Mouse (Mus musculus) forebrain, embryonic 11.5 days (tissue): Measurements from ENCODE around the gene 2810004N23Rik. TPM values are rescaled to one million over a fixed set of nuclear protein-coding genes. Genes with fewer than 3 reads are reported as not detected.

ENCODE experiments used
- ATAC-seq: fragments of 200-750 bp; cut with Nextera tagmentation; replicated peaks from 2 replicates; pipeline ENCODE4 v1.8.0; 2017; ENCODE audit warnings: moderate TSS enrichment; ENCODE audit not compliant: low FRiP score
- DNase-seq: peaks from one replicate; pipeline ENCODE4 v3.0.0-alpha.2; 2017; ENCODE audit warnings: low spot score
- H3K27ac ChIP-seq: fragments of 300-500 bp; sonication (generic); 2 replicates; pipeline ENCODE4 v1.5.1; 2014; ENCODE audit warnings: low read depth, low read length
- H3K27me3 ChIP-seq: fragments of 300-500 bp; sonication (generic); 2 replicates; pipeline ENCODE4 v1.6.1; 2014; ENCODE audit warnings: mild to moderate bottlenecking, low read length, mixed read lengths; ENCODE audit not compliant: control insufficient read depth, insufficient read depth
- H3K36me3 ChIP-seq: fragments of 300-500 bp; sonication (generic); 2 replicates; pipeline ENCODE4 v1.6.1; 2014; ENCODE audit warnings: mild to moderate bottlenecking, low read length, moderate library complexity, mixed read lengths; ENCODE audit not compliant: control insufficient read depth, insufficient read depth
- H3K4me1 ChIP-seq: fragments of 300-500 bp; sonication (generic); replicated peaks from 2 replicates; pipeline ENCODE4 v1.6.1; 2014; ENCODE audit warnings: low read length, mixed read lengths; ENCODE audit not compliant: control insufficient read depth, insufficient read depth
- H3K4me2 ChIP-seq: fragments of 300-500 bp; sonication (generic); 2 replicates; pipeline ENCODE4 v1.6.1; 2014; ENCODE audit warnings: low read depth, mild to moderate bottlenecking, low read length, moderate library complexity, mixed read lengths; ENCODE audit not compliant: severe bottlenecking
- H3K4me3 ChIP-seq: fragments of 300-500 bp; sonication (generic); 2 replicates; pipeline ENCODE4 v1.5.1; 2014; ENCODE audit warnings: low read depth, low read length
- H3K9ac ChIP-seq: fragments of 300-500 bp; sonication (generic); 2 replicates; pipeline ENCODE4 v1.6.1; 2014; ENCODE audit warnings: low read length
- H3K9me3 ChIP-seq: fragments of 300-500 bp; sonication (generic); 2 replicates; pipeline ENCODE4 v1.6.1; 2016; ENCODE audit warnings: low read length, mixed read lengths; ENCODE audit not compliant: control insufficient read depth
- WGBS: fragments of 180-500 bp; shearing (Covaris S2); extraction: QIAGEN DNeasy Blood & Tissue Kit; methylation state at CpG from one replicate; pipeline ENCODE4 v1.1.7; 2014; 5-methylcytosine and 5-hydroxymethylcytosine counted together
- polyA plus RNA-seq: library from polyadenylated mRNA; unstranded; fragments of >200 nt; fragmentation: Nextera tagmentation; extraction: Ambion mirVana; gene quantifications from 2 replicates; pipeline ENCODE4 v1.2.1, GENCODE M21; 2014

2810004N23Rik gene
- polyA plus RNA-seq, 1 experiment from 2014 or later: 59.1 TPM

DNA sequence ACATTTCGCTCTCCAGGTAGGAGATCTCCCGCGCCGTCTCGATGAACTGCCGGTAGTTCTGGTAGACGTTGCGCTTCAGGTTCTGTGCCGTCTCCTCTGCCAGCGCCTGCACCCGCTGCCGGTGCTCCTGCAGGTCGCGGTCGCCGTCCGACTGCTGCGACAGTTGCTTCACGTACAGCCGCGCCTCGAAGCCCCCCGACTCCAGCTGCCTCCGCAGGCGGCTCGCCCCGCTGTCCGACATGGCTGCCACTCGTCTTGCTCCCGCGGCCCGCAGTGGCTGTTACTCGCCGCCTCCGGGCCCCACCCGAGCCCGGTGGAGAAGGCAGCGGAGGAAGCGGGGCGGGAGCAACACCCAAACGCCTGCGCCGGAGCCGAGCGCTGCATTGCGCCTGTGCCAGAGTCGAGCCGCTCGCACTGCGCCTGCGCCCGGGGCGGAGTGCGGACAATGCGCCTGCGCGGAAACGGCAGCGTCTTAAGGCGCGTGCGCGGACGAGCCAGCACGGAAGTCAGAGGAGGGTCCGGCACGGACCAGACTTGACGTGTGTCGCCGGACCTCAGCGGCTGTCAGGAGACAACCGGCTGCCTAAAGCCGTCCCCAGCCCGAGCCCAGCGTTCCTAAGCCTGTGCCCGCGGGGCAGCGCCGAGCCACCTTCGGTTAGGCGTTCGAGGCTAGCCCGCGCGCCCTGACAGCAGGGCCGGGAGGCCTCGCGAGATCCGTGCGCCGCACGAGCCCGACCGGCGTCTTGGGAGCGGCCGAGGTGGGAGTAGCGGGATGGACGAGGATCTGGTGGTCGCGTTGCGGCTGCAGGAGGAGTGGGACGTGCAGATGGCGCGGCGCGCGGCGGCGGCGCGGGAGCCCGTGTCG is 34.7 kb upstream of the 2810004N23Rik start, which contains the start of the genes Exoc8 and Sprtn:
Gene Exoc8, minus strand, starts transcription at position 320 of the 865 bp plus-strand sequence.
Gene Sprtn, plus strand, starts transcription at position 501 of the 865 bp plus-strand sequence.
- peaks cover 8% of the 10 kb centered on the region for H3K4me1 ChIP-seq
- peak within 1 kb of the TSS; percentile 68 for H3K27ac ChIP-seq
- H3K4me3 ChIP-seq: peak within 1 kb of the TSS; percentile 92
- H3K9ac ChIP-seq: peak within 1 kb of the TSS; percentile 68
- H3K9me3 ChIP-seq: no peaks in the 10 kb centered on the region
- H3K27me3 ChIP-seq: no peaks in the 10 kb centered on the region
- ATAC-seq (peak; percentile 88), DNase-seq (peak; percentile 99)
- H3K4me2 ChIP-seq: peak within 1 kb of the TSS; percentile 95
- peaks cover 18% of the 10 kb centered on the region; the same call in 1 of the 2 replicates for H3K36me3 ChIP-seq
- whole genome bisulfite sequencing: under 1% methylated on average over 108 of the region's 114 CpGs

DNA sequence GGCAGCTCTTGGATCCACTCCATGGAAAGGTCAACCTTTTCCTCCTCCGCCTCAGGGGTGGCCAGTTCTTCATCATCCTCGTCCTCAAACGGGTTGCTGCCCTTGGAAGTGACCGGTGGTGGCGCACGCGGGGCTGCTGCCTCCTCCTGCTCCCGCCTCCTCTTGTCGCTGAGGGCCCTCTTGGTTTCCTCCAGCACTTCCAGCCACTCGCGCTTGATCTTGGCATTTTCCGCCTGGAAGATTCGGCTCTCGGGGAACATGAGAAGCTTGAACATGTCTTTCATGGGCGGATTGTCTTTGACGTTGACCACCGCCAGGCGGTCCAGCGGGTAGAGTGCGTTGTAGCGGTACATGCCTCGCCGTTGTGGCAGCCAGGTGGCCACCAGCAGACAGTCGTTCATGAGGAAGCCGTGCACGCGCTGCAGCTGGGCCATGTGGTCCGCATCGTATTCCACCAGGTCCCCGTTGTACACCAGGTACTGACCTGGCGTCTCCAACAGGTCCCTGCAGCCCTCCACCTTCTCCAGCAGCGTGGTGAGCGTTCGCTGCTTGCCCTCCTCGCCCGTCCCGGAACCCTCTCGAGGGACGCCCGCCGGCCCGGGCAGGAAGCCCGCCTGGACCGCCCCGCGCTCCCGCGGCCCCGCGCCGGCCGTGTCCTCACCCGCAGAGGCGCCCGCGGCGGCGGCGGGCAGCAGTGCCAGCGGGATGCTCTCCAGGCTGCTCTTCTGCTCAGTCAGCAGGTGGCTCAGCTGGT is 33.9 kb upstream of the 2810004N23Rik start:
- Histone ChIP-seq H3K9ac (peak overlapping the region; percentile 68), H3K27me3 (no peaks in the 10 kb centered on the region), H3K4me1 (peaks cover 8% of the 10 kb centered on the region), H3K36me3 (peaks cover 14% of the 10 kb centered on the region; the same call in 1 of the 2 replicates), H3K4me3 (peak overlapping the region; percentile 92), H3K27ac (peak overlapping the region; percentile 68), H3K4me2 (peak overlapping the region; percentile 95), H3K9me3 (no peaks in the 10 kb centered on the region)
- DNase-seq (peak; percentile 86), ATAC-seq (peak; percentile 36)
- WGBS: 1% methylated on average over 59 of the region's 60 CpGs

DNA sequence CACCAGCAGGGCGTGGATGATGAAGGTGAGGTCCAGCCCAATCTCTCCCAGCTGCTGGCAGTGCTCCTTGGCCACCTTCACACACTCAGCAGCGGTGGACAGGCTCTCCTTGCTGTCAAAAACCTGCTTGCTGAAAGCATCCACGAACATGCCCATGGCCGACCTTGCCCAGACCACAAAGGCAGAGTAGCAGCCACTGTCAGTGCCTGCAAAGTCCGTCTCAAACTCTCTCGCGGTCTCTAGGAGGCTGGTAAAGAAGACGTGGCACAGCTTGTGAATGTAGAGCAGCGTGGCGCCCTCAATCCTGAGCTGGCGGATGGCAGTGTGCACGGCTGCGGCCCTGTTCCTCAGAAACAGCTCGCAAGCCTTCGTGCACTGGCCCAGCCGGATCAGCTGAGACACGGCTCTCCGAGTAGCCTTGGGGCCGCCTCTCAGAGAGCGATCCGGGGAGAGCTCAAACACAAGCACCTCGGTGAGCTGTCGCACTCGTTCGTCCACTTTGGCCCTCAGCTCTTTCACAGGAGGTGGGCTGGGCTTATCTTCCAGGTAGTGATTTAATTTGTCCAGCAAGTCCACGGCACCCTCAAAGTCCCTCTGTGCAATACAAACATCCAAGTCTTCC is 33.2 kb upstream of the 2810004N23Rik start:
- WGBS: 81% methylated on average over 26 of the region's 26 CpGs

GRCm38 (mm10) chr8:124892596-124892995 is 29.7 kb upstream of the 2810004N23Rik start:
- Histone ChIP-seq H3K27ac (no peak overlapping the region), H3K4me2 (no peak overlapping the region), H3K4me1 (0 out of 2 replicates have a peak, but pooled peaks cover 2% of the 10 kb centered on the region), H3K9ac (no peak overlapping the region), H3K36me3 (peaks cover 17% of the 10 kb centered on the region), H3K9me3 (no peaks in the 10 kb centered on the region; the same call in 1 of the 2 replicates), H3K4me3 (no peak overlapping the region), H3K27me3 (no peaks in the 10 kb centered on the region)
- ATAC-seq (no peak), DNase-seq (no peak)
- WGBS: 75% methylated on average over 3 of the region's 3 CpGs

More for the DNA sequence above, 33.2 kb upstream of the 2810004N23Rik start:
- Histone ChIP-seq H3K27me3 (no peaks in the 10 kb centered on the region), H3K4me1 (peaks cover 8% of the 10 kb centered on the region), H3K4me3 (peak overlapping the region; percentile 92), H3K9me3 (no peaks in the 10 kb centered on the region), H3K4me2 (peak overlapping the region; percentile 95), H3K9ac (no peak overlapping the region), H3K36me3 (peaks cover 10% of the 10 kb centered on the region; the same call in 1 of the 2 replicates), H3K27ac (no peak overlapping the region)
- ATAC-seq (no peak), DNase-seq (no peak)

DNA sequence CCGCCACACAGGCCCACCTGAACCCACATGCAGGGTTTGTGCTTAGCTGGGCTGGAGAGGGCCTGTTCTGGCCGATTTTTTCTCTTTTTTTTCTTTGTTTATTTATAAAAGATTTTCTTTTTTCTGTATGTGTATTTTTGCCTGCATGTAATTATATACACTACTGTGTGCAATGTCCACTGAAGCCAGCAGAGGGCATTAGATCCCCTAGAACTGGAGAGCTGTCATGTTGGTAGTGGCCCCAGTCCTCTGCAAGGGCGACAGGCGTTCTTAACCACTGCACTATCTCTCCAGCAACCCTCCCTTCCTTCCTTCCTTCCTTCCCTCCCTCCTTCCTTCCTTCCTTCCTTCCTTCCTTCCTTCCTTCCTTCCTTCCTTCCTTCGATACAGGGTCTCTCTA is 25.5 kb upstream of the 2810004N23Rik start:
- Histone ChIP-seq H3K9ac (no peak overlapping the region), H3K4me3 (no peak overlapping the region), H3K27me3 (no peaks in the 10 kb centered on the region), H3K27ac (no peak overlapping the region), H3K9me3 (no peaks in the 10 kb centered on the region; the same call in 1 of the 2 replicates), H3K4me1 (no peaks in the 10 kb centered on the region), H3K4me2 (no peak overlapping the region), H3K36me3 (peaks cover 21% of the 10 kb centered on the region)
- DNase-seq: no peak
- no peak for ATAC-seq
- 96% methylated on average over 5 of the region's 5 CpGs for WGBS

- no peak overlapping the region for H3K9ac ChIP-seq
- DNase-seq (no peak), ATAC-seq (no peak)
- H3K4me2 ChIP-seq: no peak overlapping the region
- no peaks in the 10 kb centered on the region for H3K9me3 ChIP-seq
- H3K27ac ChIP-seq: no peak overlapping the region
- peaks cover 14% of the 10 kb centered on the region for H3K36me3 ChIP-seq
- no peaks in the 10 kb centered on the region for H3K27me3 ChIP-seq
- H3K4me1 ChIP-seq: no peaks in the 10 kb centered on the region
- no peak overlapping the region for H3K4me3 ChIP-seq
- WGBS: 91% methylated on average over 10 of the region's 10 CpGs
These were observed 16.1 kb upstream of the 2810004N23Rik start for GRCm38 (mm10) chr8:124878946-124879526.

DNA sequence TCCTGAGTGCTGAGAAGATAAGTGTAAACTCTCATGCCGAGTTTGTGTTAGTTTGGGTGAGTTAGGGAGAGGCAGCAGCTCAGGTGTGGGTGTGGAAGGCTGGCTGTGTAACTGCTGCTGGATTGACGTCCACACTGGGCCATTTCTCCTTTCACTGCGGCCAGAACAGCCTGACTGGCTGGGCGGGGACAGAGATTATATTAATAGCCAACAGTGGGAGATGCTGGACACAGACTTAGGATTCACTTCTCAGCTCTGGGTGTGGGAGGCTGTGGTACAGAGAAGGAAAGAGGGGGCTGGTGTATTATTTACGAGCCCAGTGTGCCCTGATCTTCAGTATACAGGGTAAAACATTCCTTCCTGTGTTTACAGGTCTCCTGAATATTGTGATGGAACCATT is 15.2 kb upstream of the 2810004N23Rik start:
- WGBS: 92% methylated on average over 5 of the region's 5 CpGs
- H3K4me1 ChIP-seq: no peaks in the 10 kb centered on the region
- H3K4me3 ChIP-seq: no peak overlapping the region
- no peaks in the 10 kb centered on the region for H3K9me3 ChIP-seq
- H3K27me3 ChIP-seq: no peaks in the 10 kb centered on the region
- no peak for DNase-seq
- H3K36me3 ChIP-seq: peaks cover 13% of the 10 kb centered on the region
- no peak for ATAC-seq
- H3K9ac ChIP-seq: no peak overlapping the region
- H3K4me2 ChIP-seq: no peak overlapping the region
- H3K27ac ChIP-seq: no peak overlapping the region

GRCm38 (mm10) chr8:124872690-124873089 is 9.8 kb upstream of the 2810004N23Rik start:
- Histone ChIP-seq H3K4me2 (no peak overlapping the region), H3K9me3 (no peaks in the 10 kb centered on the region), H3K27ac (no peak overlapping the region), H3K4me1 (no peaks in the 10 kb centered on the region), H3K9ac (no peak overlapping the region), H3K36me3 (no peaks in the 10 kb centered on the region; the same call in 1 of the 2 replicates), H3K27me3 (no peaks in the 10 kb centered on the region), H3K4me3 (no peak overlapping the region)
- DNase-seq (no peak), ATAC-seq (no peak)
- 96% methylated on average over 5 of the region's 5 CpGs for WGBS
